Mouse (Mus musculus): ENCODE measurements around the gene Plek. TPM values are rescaled to one million over a fixed set of nuclear protein-coding genes. Genes with fewer than 3 reads are reported as not detected.
"Not testable (repeated sequence)": the region's sequence is repeated elsewhere in the genome, so short reads cannot be mapped to it uniquely, and the experiment has no call there.

The Plek gene
- 1 to 10 TPM; 3.0 to 3.1 TPM for total RNA-seq (2021)

DNA sequence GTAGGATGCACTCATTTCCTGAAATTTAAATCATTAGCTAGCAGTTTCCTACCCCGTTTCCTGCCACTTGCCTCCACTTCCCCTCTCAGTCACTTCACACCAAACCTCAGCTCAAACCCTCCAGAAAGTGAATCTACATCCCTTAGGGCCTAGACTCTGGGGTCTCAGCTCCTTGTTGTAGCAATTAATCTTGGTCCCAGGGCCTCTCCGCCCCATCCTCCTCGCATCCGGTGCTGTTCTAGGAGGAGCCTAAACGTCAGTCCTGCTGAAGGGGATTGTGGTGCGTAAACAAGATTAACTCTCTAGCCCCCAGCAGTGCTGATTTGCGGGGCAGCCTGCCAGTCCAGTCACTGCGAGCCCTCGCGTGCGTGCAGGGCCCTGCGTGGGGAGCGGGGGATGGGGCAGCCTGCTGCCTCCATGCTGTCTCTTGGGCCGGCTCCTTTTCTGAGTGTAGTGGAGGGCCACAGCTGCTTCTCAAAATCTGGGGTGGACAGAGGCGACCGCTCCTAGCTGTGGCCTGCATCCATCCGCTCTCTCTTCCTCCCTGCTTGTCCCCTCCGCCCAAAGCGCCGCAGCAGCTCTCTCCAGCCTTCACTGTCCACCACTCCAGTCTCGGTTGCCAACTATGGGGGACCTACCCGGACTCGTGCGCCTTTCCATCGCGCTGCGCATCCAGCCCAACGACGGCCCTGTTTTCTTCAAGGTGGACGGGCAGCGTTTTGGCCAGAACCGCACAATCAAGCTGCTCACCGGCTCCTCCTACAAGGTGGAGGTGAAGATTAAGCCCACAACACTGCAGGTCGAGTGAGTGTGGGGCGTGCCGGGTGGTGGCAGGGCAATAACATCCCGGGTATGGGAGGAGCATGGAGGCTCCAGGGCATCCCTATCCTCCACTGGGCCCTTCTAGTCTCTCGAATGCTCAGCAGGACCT lies at the start of gene Plek, which contains the start of gene Cnrip1:
TSS of gene Plek (minus strand) at position 837 of the 931 bp plus-strand sequence.
TSS of gene Cnrip1 (plus strand) at position 42 of the 931 bp plus-strand sequence.
- DNase-seq, result peak; percentile 80 to 81
- intact Hi-C loops (cut with DNase I), result loop anchor here (10.0 kb wide), 1 partner anchor 547 kb away; the partner anchor contains the start of gene Sec61g

DNA sequence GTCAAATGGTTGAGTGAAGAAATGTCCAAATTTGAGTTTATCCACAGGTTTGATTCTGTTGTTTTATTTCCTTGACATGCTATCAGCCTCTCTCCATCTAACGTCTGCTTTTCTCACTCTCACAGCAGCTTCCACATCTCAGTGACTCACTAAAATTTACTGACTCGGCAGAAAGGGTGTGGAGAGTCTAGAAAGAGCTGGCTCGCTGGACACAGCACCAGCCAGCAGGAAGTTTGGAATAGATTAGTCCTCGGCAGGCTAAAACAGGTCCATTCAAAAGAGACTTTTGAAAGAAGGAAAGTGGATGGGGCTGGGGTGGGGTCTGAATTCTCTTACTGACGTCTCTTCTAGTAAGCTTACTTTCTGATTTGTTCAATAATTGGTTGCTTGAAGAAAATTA lies 33.9 kb upstream of the Plek start:
- intact Hi-C loops (cut with DNase I), result no loop called here
- peak; percentile 10 to 13 for DNase-seq

DNA sequence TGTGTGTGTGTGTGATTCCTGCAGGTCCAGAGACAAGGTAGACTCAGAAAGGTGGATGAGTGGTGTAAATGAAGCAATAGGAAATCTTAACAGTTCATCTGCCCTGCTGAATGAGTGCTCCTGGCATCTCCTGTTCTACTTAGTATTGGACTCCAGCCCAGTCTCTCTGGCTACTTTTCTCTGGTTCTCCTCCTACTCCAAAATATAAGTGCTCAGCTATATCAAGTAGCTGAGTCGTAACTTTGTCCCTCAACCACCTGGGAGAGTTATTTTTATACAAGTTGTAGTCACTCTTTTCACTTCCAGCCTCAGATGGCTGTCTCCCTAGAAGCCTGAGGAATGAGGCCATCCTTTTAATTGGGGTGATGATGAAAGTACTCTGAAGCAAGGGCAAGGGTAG lies 31.7 kb upstream of the Plek start:
- intact Hi-C loops (cut with DNase I), result loop anchor here (2.0 to 5.0 kb wide), 3 partner anchors 75 to 173 kb away; partner anchors contain the start of genes C1d, Pno1 and Ppp3r1

DNA sequence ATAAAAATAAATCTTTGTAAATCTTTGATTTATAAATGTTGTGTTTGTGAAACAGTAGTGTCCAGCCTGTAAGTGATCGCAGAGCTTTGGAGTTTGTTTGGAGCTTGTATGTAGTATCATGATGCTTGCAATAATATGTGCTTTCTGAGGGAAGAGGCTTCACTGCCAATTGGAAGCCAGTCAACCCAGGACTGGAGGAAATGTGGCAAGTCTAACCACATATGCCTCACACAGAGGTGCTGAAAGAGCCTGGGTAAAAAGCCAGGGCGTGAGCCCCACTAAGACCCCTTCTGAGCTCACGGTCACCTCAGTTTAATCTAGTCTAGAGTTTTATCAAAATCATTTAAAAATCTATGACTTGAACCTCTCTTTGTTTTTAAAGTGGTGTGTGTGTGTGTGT lies 31.3 kb upstream of the Plek start:
- intact Hi-C loops (cut with DNase I), result loop anchor here (2.0 to 5.0 kb wide), 3 partner anchors 75 to 174 kb away; partner anchors contain the start of genes C1d, Pno1 and Ppp3r1
- DNase-seq, result peak; percentile 3 to 11

More for the DNA sequence above, 31.7 kb upstream of the Plek start:
- peak; percentile 7 to 13 for DNase-seq

DNA sequence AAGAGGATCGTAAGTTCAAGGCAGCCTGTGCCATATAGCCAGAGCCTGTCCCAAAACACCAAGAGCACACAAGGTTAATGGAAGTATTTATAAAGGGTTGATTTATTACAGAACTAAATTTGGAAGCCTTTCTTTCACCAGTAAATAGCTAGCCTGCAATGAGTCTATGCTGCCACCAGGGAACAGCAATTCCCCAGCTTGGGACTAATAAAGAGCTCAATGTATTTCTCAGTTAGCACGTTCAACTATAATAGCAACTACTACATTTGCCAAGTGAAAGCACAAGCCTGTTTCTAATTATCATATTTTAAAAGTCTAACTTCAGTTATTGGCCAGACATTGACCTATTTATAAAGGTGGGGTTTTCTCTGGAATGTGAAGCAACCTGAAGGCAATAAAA lies 30.8 kb upstream of the Plek start:
- peak; percentile 21 to 34 for DNase-seq
- intact Hi-C loops (cut with DNase I), result loop anchor here (2.0 to 5.0 kb wide), 3 partner anchors 76 to 174 kb away; partner anchors contain the start of genes C1d, Pno1 and Ppp3r1

DNA sequence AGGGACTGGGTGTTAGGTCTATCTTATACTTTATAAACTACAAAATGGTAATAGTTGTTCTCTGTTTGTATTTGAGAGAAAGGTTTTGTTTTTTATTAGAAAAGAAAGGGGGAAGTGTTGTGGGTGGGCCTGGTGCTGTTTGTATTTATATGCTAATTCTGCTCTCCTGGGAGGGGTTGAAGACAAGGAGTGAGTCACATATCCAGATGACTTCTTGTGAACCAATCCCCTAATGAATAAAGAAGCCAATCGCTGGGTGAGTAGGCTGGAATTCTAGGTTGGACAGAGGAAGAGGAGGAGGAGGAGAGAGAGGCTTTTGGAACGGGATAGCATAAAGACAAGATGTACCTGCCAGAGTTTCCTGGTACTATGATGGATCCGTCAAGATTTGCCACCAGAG lies 29.9 kb upstream of the Plek start:
- intact Hi-C loops (cut with DNase I), result loop anchor here (2.0 to 5.0 kb wide), 3 partner anchors 77 to 175 kb away; partner anchors contain the start of genes C1d, Pno1 and Ppp3r1
- no peak for DNase-seq

DNA sequence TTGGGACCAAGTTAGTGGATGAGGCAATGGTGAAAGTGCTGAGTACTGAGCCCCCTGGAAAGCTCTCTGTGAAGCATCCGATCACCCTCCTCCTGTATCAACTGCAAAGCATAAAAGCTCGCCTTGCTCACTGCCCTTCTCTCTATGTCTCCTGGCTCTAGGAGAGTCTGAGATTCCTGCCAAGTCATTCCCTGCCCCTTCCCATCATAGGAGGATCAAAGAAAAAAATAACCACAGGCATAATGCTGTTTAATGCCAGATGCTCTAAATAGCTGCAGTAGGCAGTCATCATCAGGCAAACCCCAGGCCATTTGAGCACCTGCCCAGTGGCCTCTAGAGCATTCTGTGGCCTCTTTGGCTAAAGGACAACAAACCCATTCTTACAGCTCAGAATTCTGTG lies 23.5 kb upstream of the Plek start:
- intact Hi-C loops (cut with DNase I), result no loop called here
- DNase-seq, result no peak

DNA sequence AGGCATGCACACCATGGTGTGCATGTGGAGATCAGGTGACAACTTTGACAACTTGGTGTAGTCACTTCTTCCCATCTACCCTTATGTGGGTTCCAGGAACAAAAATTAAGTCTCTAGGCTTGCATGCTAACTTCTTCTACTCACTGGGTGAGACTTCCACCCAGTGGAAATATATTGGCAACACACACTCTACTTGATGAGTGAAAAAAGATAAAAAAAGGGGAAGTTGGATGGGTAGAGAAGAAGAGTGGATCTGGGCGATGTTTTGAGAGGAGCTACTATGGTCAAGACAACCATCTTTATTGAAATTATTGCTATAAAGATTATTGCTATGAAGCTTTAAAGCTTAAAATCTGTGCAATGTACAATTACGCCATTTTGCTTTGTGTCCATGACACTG lies 17.2 kb upstream of the Plek start:
- DNase-seq; intact Hi-C loops (cut with DNase I): not testable (repeated sequence)

DNA sequence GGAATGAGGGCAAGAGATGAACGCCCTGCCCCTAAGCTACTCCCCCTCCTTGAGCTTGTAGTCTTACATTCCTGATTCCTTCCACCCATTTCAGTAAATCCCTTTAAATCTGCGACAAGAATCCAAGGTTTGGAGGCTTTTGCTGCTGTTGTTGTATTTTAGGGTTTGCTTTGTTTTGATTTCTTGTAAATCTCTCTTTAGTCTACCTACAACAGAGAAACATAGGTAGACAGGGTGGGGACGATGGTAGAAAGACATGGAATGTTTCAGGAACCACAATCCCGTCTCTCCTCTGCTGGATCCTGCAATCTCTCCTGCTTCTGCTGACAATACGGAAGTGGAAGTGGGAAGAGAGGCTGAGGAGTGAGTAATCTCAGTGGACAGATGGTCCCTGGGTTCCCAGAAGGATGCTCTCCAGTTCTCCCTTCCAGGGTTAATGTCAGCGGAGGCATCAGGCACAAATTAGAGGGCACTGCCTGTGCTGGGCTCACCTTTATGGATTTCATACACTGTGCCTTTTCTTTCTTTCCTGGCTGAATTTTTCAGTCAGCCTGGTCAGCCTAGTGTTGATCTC lies 382 bp upstream of the Plek start:
- DNase-seq, result peak; percentile 4 to 9
- intact Hi-C loops (cut with DNase I), result loop anchor here (10.0 kb wide), 1 partner anchor 548 kb away; the partner anchor contains the start of gene Sec61g

DNA sequence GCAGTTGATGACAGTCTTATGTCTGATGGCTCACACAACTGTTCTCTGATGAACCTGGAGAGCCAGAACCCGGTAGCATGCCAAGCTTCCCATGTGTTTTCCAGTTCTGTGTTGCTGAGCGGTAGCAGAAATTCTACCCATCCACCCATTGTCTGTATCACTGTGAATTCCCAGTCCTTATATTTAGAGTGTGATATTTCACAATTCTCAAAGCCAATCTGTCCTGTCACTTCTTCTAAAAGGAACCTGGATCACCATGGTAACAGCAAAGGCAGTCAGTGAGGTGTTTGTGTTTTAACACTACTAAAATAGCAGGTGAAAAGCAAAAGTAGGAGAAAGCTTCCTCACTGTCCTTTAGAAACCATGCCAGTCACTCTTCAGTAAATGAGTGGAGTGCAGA lies 6.4 kb downstream of the Plek start:
- intact Hi-C loops (cut with DNase I), result no loop called here
- no peak for DNase-seq

DNA sequence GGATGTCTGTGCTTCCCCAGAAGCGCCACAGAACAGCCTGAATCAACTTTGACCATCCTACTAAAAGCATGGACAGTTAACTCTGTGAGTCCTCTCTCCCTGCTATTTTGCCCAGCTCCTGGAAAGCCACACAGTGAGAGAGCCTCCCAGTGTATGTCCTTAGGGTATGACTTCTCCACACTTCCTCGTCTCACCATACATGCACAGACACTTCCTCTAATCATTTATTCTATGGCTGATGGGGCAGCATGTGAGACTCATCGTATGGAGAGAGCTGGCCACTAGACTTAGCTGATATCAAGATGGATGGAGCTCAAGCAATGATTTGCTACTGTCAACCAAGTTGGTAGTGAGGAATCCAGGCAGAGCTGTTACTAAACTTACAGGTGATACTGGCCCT lies 28.2 kb downstream of the Plek start:
- no peak for DNase-seq
- intact Hi-C loops (cut with DNase I), result no loop called here

DNA sequence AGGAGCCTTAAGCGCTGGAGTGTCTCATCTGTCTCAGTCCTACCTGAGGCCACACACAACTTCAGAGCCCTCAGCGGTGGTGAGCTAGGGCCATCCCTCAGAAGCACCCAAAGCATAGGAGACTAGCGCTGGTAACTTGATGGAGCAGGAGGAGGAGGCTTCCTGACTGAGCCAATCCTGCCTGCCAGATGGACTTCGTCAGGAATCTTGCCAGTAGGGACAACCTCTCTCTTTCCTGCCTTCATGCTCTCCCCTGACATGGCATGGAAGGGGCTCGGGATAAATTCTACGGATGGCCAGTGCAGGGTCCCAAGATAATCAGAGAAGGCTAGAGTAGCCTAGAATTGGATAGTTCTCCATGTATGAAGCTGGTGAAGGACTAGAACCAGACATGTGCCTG lies 29.0 kb downstream of the Plek start:
- intact Hi-C loops (cut with DNase I), result no loop called here
- peak; percentile 20 to 39 for DNase-seq

DNA sequence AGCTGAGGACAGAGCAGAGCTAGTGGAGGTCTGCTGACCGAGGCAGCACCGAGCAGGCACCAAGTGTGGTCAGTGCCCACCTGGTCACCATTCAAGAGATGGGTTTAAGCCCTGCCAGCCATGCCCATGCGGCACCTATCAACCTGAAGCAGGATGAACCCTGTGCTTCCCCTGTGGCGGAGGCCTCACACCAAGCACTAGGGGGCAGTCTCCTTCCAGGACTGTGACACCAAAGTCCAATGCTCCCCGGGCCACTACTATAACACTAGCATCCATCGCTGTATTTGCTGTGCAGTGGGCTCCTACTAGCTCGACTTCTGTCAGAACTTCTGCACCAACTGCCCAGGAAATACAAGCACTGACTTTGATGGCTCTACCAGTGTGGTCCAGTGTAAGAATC lies 32.9 kb downstream of the Plek start:
- intact Hi-C loops (cut with DNase I), result no loop called here
- DNase-seq, result no peak

DNA sequence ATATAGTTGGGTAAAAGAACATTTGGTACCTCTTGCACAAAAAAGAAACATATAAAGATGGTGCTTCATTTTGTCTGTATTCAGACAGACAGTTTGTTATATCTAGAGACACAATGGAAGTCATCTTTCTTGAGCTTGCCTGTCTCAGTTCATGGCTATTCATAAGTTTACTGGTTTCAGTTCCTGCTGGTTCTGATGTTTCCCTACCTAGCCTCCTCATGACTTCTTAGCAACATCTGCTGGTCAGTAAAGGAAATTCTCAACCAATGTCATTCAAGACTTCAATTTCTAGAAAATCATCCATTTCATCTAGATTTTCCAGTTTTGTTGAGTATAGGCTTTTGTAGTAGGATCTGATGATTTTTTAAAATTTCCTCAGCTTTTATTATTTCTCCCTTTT lies 39.2 kb downstream of the Plek start:
- DNase-seq, result no peak
- intact Hi-C loops (cut with DNase I), result no loop called here

DNA sequence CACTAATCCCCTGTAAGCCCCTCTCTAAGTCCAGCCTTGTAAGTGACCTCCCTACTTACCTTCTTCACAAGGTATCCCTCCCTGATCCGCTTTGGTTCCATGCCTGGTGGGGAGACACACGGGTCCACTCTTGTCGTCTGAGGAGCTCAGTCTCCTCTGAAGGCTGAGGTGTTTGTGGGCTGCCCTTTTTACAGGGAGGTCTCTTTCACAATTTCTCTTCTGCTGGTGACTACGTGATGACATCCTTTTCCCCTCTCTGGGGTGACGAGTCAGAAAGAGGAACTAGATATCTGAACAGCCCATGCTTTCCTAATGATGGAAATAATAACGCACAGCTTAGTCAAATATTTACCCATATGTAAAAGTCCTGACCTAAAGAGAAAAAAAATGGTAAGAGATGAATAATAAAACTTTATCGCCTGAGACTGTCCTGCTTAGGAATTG lies 43.7 kb downstream of the Plek start:
- intact Hi-C loops (cut with DNase I), result no loop called here
- no peak for DNase-seq

DNA sequence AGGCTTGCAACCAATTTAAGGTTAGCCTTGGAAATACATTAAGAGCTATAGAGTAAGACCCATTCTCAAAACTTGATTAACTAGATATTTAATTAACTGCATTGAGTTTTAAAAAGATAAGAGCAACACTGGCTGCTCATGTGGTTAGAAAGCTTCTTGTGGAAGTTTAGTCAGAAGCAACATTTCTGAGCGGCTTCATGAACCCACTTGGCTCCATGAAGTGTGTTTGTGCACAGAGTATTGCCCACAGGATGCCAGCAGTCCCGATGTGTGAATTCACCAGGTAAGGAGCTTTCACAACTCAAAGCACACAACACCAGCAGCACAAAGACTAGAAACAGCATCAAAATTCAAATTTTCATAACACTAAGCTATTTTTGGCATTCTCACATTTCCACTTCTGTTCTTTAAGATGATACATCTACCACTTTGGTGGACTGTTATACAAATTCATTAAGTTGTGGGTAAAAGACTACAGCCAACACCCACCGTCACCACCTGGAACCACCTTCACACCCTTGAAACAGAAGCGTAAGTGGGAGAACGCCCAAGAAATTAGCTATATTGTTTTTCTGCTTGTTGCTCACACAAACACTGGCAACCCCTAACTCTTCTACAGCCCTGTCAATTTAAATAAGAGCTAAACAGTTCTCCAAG lies 44.5 kb downstream of the Plek start:
- intact Hi-C loops (cut with DNase I), result no loop called here
- no peak for DNase-seq

DNA sequence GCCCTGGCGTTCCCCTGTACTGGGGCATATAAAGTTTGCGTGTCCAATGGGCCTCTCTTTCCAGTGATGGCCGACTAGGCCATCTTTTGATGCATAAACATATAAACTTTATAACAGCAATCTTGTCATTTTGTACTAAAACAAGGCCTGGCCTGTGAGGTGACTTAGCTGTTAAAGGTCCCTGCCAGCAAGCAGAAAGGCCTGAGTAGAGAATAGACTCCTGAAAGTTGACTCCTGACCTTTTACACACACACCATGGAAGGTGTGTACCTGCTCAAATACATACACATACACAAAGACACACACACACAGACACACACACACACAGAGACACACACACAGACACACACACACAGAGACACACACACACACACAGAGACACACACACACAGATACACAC lies 45.7 kb downstream of the Plek start:
- DNase-seq; intact Hi-C loops (cut with DNase I): not testable (repeated sequence)

DNA sequence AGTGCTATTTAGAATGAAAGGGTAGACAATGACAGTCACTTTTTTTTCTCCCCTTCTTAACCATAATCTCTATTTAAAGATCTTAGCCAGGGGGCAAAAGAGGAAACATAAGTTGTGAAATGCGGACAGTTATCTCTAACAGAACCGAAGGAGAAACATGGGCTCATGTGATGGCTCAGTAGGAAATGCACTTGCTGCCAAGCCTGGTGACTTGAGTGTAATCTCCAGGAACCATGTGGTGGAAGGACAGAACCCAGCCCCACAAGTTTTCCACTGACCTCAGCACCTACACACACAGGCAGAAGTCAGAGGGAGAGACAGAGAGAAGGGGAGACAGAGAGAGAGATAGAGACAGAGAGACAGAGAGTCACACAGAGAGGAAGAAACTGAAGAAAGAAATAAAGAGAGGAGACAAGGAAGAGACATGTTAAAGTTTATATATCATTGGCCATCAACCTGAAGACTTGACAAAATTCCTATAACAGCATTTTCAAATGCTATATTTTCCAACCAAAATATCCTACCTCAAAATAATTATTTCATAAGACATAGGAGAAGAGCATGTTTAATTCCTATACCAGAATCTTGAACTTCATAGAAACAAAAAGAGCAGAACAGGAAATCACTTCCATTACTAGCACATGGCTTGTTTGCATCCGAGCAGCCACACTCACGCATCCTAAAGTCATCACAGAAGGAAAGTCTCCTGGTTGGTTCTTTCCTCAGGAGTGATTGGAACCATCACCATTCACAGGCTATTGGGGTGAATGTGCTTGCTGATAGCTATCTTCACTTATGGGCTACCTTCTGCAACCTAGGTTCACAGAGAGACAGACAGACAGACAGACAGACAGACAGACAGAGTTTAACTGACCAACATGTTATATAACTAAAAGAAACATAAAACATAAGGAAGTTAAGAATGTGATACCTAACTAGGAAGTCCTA lies 47.0 kb downstream of the Plek start:
- peak; percentile 15 to 21 for DNase-seq
- intact Hi-C loops (cut with DNase I), result no loop called here

DNA sequence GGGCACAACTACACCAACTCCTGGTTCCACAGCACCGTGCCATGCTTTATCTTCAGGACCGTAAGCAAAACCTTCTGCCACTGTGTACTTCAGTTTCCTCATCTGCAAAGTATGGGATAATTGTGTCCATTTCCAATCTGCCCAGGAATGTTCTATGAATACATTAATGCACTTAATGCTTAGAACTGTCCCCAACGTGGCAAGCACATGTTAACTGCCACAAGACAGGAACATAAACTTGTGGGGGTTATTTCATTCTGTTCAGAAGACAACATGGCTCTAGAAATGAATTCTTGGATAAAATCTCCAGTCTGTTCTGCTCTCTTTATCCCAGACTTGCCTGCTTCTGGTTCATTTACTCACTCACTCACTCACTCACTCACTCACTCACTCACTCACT lies 48.4 kb downstream of the Plek start:
- intact Hi-C loops (cut with DNase I), result no loop called here
- DNase-seq, result no peak
